Mouse (Mus musculus) adrenal gland, postnatal 10 days (tissue): Measurements from ENCODE around the gene Vmn1r173. TPM values are rescaled to one million over a fixed set of nuclear protein-coding genes. Genes with fewer than 3 reads are reported as not detected.
"Not testable (repeated sequence)": the region's sequence is repeated elsewhere in the genome, so short reads cannot be mapped to it uniquely, and the experiment has no call there.

Experiments used
- DNase-seq: peaks from one replicate; pipeline ENCODE4 v3.0.0; 2021; ENCODE audit warnings: mixed read lengths
- long read RNA-seq, 2 experiments: library from polyadenylated mRNA; stranded (forward); transcript quantifications; one replicate each; pipeline ENCODE4 v2.0.0; 2021
- total RNA-seq, 2 experiments: library from RNA; stranded (reverse); gene quantifications; 2 replicates each; pipeline ENCODE4 v1.2.3; 2021

Gene Vmn1r173
- total RNA-seq, result not detected
- long read RNA-seq, experiment 1, result 0 reads
- long read RNA-seq, experiment 2, result 0 reads

- not testable (repeated sequence) for DNase-seq
Observed at GRCm38 (mm10) chr7:23700403-23700802, at the start of gene Vmn1r173. Gene Vmn1r173, plus strand, starts transcription at chr7:23700703.

GRCm38 (mm10) chr7:23658016-23658415 is 42.5 kb upstream of the Vmn1r173 start, which contains the start of gene Vmn1r172:
Gene Vmn1r172, plus strand, starts transcription at chr7:23658316.
- no peak for DNase-seq

DNA sequence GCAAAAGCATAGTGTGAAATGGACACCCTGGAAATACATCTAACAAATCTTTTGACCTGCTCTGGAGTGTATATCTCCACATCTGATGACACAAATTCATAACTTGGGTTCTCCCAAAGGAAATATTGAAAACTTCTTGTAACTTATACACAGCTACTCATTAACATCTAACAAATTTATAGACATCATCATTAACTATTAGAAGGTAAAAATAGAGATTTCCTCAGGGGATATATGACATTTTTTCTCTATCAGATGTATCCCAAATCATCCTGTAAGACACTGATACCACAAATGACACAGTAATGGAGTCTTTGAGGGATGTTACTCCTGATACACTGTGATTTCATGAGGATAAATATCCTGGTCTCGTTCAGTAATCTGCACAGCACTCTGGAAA is 51.5 kb downstream of the Vmn1r173 start, which contains the start of gene Vmn1r174:
TSS of gene Vmn1r174 (plus strand) at position 301 of the 400 bp plus-strand sequence.
- not testable (repeated sequence) for DNase-seq

Other genes starting within 250 kb of the Vmn1r173 start
- not detected for gene Vmn1r167, start 193.5 kb upstream of the Vmn1r173 start, total RNA-seq
- not detected for gene Vmn1r168, start 161.0 kb upstream of the Vmn1r173 start, total RNA-seq
- not detected for gene Vmn1r169, start 125.2 kb upstream of the Vmn1r173 start, total RNA-seq
- not detected for gene Vmn1r170, start 94.5 kb upstream of the Vmn1r173 start, total RNA-seq
- not detected for gene Vmn1r171, start 70.0 kb upstream of the Vmn1r173 start, total RNA-seq
- gene Vmn1r172, start 42.4 kb upstream of the Vmn1r173 start, total RNA-seq, result not detected
- gene Vmn1r174, start 51.6 kb downstream of the Vmn1r173 start, total RNA-seq, result not detected
- gene Vmn1r175, start 109.9 kb downstream of the Vmn1r173 start, total RNA-seq, result not detected
- gene Vmn1r176, start 136.7 kb downstream of the Vmn1r173 start, total RNA-seq, result not detected
- gene Vmn1r177, start 165.7 kb downstream of the Vmn1r173 start, total RNA-seq, result not detected
- gene Vmn1r178, start 191.3 kb downstream of the Vmn1r173 start, total RNA-seq, result not detected
- not detected for gene Vmn1r179, start 226.3 kb downstream of the Vmn1r173 start, total RNA-seq
- not detected for gene Vmn1r180, start 249.9 kb downstream of the Vmn1r173 start, total RNA-seq